Mouse (Mus musculus): Measurements from ENCODE around the gene Tmem192. TPM values are rescaled to one million over a fixed set of nuclear protein-coding genes. Genes with fewer than 3 reads are reported as not detected.
"Not testable (repeated sequence)": the region's sequence is repeated elsewhere in the genome, so short reads cannot be mapped to it uniquely, and the experiment has no call there.

Gene Tmem192
- polyA plus RNA-seq, 1 experiment, result 0.56 TPM

DNA sequence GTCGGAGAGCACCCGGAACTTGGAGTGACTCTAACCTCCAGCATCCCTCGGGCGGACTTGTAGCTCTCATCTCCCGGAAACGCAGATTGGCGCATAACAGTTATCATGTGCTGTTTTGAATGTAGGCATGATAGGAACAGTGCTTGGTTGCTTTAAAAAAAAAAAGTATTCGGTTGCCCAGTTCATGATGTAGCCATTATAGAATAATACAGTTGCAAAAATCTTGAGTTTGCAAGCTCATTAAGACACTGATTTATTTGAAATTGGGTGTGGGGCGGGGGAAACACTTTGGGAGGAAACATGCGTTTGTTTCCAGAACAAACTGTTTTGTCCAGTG, 681 bp downstream of the Tmem192 start:
- no peaks in the 10 kb centered on the region for H3K36me3 ChIP-seq (ENCODE audit: control insufficient read depth)
- peaks cover 10% of the 10 kb centered on the region for H3K27me3 ChIP-seq (ENCODE audit: control insufficient read depth)
- H3K9me3 ChIP-seq (ENCODE audit: control insufficient read depth, low read length), result peaks cover 2% of the 10 kb centered on the region
- peaks cover 21% of the 10 kb centered on the region for H3K4me1 ChIP-seq (ENCODE audit: control insufficient read depth)
- no peak for TF ChIP-seq TAL1 (IDR thresholded peaks at IDR 0.05; ENCODE audit: low read length)
- TF ChIP-seq GATA1 (IDR thresholded peaks at IDR 0.05; ENCODE audit: low read length), result no peak
- H3K4me3 ChIP-seq (replicated peaks), result peak overlapping the region; percentile 82

DNA sequence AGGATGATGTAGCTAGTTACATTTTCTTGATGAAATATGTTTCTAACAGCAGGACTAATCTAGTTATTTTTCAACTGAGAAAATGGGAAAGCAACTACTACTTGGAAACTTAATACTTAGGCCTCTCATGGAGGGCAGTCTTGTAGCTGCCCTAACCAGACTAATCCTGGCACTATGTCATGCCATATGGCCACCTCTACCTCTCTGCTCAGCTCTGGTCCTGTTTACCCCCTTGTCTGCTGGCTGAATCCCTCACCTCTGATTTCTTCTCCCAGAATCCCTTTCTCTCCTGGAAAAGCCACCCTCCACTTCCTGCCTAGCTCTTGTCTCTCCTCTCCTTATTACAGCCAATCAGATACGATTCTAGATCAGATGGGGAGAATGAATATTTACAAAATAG, 1.4 kb downstream of the Tmem192 start:
- peaks cover 4% of the 10 kb centered on the region for H3K9me3 ChIP-seq (ENCODE audit: control insufficient read depth, low read length)
- H3K36me3 ChIP-seq (ENCODE audit: control insufficient read depth), result no peaks in the 10 kb centered on the region
- TF ChIP-seq GATA1 (IDR thresholded peaks at IDR 0.05; ENCODE audit: low read length) (no peak), TAL1 (IDR thresholded peaks at IDR 0.05; ENCODE audit: low read length) (no peak)
- H3K27me3 ChIP-seq (ENCODE audit: control insufficient read depth), result peaks cover 3% of the 10 kb centered on the region
- peaks cover 21% of the 10 kb centered on the region for H3K4me1 ChIP-seq (ENCODE audit: control insufficient read depth)
- H3K4me3 ChIP-seq (replicated peaks), result no peak overlapping the region

DNA sequence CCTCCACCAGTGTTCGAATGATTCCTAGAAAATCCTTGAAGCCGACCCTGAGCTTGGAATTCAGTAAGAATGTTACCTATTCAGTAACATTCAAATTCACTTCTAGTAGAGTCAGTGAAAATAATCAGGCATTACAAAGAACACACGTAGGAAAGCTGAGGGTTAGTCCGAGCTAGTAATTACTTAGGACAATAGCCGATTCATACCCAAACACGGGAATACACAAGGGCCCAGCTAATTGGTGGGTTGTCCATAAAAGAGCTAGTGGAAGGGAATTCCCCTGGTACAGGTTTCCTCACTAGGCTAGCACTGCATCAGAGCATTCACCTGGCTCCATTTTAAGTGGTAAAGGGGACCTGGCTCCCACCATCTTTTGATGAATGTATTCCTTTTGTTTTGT, 5.1 kb downstream of the Tmem192 start:
- Histone ChIP-seq H3K9me3 (ENCODE audit: control insufficient read depth, low read length) (peaks cover 4% of the 10 kb centered on the region), H3K36me3 (ENCODE audit: control insufficient read depth) (no peaks in the 10 kb centered on the region), H3K4me1 (ENCODE audit: control insufficient read depth) (peaks cover 10% of the 10 kb centered on the region), H3K4me3 (replicated peaks) (no peak overlapping the region), H3K27me3 (ENCODE audit: control insufficient read depth) (no peaks in the 10 kb centered on the region)
- TF ChIP-seq GATA1 (IDR thresholded peaks at IDR 0.05; ENCODE audit: low read length), result no peak
- no peak for TF ChIP-seq TAL1 (IDR thresholded peaks at IDR 0.05; ENCODE audit: low read length)

DNA sequence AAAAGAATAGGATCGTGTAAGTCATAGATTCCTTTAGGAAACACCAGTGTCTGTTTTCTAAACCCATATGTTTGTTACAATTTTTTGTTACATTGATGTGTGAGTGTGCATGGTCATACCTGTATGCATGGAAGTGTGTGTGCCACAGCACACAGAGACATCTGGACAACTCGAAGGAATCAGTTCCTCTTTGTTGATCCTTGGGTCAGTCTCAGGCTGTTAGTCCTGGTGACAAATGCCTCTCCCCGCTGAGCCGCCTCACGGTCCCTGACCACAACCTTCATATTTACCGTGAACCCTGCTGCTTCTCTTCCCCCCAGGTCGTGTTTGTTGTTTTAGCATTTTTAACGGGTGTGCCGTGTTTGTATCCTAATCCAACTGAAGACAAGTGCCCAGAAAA, 12.0 kb downstream of the Tmem192 start:
- no peak for TF ChIP-seq TAL1 (IDR thresholded peaks at IDR 0.05; ENCODE audit: low read length)
- TF ChIP-seq GATA1 (IDR thresholded peaks at IDR 0.05; ENCODE audit: low read length), result no peak
- no peaks in the 10 kb centered on the region for H3K27me3 ChIP-seq (ENCODE audit: control insufficient read depth)
- H3K36me3 ChIP-seq (ENCODE audit: control insufficient read depth), result peaks cover 10% of the 10 kb centered on the region
- H3K9me3 ChIP-seq (ENCODE audit: control insufficient read depth, low read length), result peaks cover 3% of the 10 kb centered on the region; the same call in 1 of the 2 replicates
- H3K4me1 ChIP-seq (ENCODE audit: control insufficient read depth), result no peaks in the 10 kb centered on the region
- no peak overlapping the region for H3K4me3 ChIP-seq (replicated peaks)

DNA sequence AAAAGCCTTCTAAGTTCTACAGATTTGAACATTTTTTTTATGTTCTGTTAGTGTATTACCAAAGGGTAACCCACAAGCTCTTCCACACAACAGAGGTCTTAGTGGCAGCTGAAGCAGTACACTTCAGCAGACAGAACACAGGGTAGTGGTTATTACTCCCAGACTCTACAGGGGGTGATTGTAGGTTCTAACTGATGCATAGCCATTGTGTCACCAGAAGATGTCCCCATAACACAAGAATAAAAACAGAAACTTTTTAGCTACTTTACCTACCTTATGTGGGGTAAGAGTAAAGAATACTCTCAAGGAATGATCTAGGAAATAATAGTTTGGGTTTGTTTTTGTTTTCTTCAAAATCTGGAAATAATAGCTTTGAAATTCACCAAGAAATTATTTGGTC, 15.9 kb downstream of the Tmem192 start:
- Histone ChIP-seq H3K4me3 (replicated peaks) (no peak overlapping the region), H3K36me3 (ENCODE audit: control insufficient read depth) (peaks cover 16% of the 10 kb centered on the region), H3K4me1 (ENCODE audit: control insufficient read depth) (no peaks in the 10 kb centered on the region), H3K27me3 (ENCODE audit: control insufficient read depth) (no peaks in the 10 kb centered on the region), H3K9me3 (ENCODE audit: control insufficient read depth, low read length) (peaks cover 3% of the 10 kb centered on the region; the same call in 1 of the 2 replicates)
- TF ChIP-seq GATA1 (IDR thresholded peaks at IDR 0.05; ENCODE audit: low read length) (no peak), TAL1 (IDR thresholded peaks at IDR 0.05; ENCODE audit: low read length) (no peak)

DNA sequence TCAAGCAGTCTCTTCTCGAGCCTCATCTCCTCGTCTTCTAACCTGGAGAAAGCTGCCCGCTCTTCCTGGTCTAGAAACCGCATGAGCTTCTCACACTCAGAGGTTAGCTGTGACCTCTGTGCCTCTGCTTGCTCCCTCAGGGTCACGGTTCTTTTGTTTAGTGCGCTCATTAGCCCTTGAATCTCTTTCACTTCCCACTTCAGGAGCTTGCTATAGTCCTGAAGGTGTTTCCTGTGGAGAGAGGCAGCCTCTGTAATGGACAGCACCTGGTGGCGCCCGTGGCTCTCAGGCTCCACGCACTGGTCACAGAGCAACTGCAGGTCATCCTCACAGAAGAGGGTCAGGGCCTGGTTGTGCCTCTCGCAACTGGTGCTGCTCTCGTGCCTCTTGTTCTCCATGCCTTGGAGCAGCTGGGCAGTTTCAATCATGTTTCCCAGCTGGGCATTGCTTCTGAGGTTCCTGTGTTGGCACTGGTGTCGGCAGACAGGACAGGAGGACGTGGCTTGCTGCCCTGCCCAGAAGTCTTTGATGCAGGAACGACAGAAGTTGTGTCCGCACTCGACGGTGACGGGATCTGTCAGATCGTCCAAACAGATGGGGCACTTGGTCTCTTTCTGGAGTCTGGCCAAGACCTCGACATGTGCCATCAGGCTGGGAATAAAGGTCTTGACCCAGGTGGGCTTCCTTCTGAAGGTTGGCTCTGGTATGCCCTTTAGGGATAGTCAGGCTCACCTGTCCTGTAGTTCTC, 36.3 kb downstream of the Tmem192 start:
- Histone ChIP-seq H3K36me3 (ENCODE audit: control insufficient read depth) (no peaks in the 10 kb centered on the region), H3K4me1 (ENCODE audit: control insufficient read depth) (no peaks in the 10 kb centered on the region), H3K4me3 (replicated peaks) (no peak overlapping the region), H3K9me3 (ENCODE audit: control insufficient read depth, low read length) (peaks cover 2% of the 10 kb centered on the region; the same call in 1 of the 2 replicates), H3K27me3 (ENCODE audit: control insufficient read depth) (no peaks in the 10 kb centered on the region)
- TF ChIP-seq TAL1 (IDR thresholded peaks at IDR 0.05; ENCODE audit: low read length), result no peak
- TF ChIP-seq GATA1 (IDR thresholded peaks at IDR 0.05; ENCODE audit: low read length), result no peak

DNA sequence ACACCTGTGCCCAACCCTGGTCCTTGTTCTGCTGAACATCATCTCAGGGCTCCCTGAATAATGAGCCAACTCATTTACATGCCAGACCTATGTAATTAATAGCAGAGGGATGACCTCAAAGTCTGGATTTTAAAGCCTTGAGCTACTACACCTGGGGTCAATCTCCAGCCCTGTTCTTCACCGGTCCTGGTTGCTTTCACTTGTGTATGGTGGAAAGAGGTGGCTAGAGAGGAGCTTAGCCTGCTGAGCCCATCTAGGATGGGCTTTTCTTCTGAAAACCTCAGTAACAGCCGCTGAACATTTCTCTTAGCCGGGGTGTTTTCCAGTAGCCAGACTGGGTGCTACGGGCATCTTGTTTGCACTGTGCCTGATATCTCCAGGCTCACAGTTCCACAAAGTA, 40.7 kb downstream of the Tmem192 start, which contains the start of gene Trim75:
Gene Trim75, minus strand, starts transcription at position 101 of the 400 bp plus-strand sequence.
- Histone ChIP-seq H3K9me3 (ENCODE audit: control insufficient read depth, low read length) (peaks cover 8% of the 10 kb centered on the region), H3K27me3 (ENCODE audit: control insufficient read depth) (no peaks in the 10 kb centered on the region), H3K4me3 (replicated peaks) (no peak within 1 kb of the TSS), H3K36me3 (ENCODE audit: control insufficient read depth) (no peaks in the 10 kb centered on the region), H3K4me1 (ENCODE audit: control insufficient read depth) (no peaks in the 10 kb centered on the region)
- TF ChIP-seq GATA1 (IDR thresholded peaks at IDR 0.05; ENCODE audit: low read length) (no peak), TAL1 (IDR thresholded peaks at IDR 0.05; ENCODE audit: low read length) (no peak)

DNA sequence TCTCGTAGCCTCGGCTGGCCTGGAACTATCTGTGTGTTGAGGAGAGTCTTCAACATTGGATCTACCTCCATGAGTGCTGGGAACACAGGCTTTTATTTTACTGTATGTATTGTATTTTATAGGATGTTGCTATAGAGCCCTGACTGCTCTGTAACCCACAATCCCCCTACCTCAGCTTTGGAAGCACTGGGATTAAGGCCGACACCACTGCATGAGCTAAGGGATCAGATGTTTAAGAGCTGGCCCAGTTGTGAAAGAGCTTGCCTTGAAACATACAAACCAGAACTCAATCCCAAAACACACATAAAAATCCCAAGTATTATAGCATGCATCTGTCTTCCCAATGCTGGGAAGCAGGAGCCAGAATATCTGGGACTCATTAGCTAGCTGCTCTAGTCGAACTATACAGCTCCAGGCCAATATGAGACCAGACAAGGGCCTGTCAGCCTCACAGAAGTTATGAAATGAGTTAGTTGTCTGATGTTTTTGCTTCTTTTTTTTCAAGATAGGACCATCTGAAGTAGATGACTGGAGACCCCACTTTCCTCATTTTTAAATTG, 51.9 kb downstream of the Tmem192 start:
- Histone ChIP-seq H3K9me3 (ENCODE audit: control insufficient read depth, low read length) (peaks cover 5% of the 10 kb centered on the region), H3K27me3 (ENCODE audit: control insufficient read depth) (no peaks in the 10 kb centered on the region), H3K4me1 (ENCODE audit: control insufficient read depth) (no peaks in the 10 kb centered on the region), H3K36me3 (ENCODE audit: control insufficient read depth) (no peaks in the 10 kb centered on the region), H3K4me3 (replicated peaks) (no peak overlapping the region)
- TF ChIP-seq GATA1 (IDR thresholded peaks at IDR 0.05; ENCODE audit: low read length) (no peak), TAL1 (IDR thresholded peaks at IDR 0.05; ENCODE audit: low read length) (no peak)

DNA sequence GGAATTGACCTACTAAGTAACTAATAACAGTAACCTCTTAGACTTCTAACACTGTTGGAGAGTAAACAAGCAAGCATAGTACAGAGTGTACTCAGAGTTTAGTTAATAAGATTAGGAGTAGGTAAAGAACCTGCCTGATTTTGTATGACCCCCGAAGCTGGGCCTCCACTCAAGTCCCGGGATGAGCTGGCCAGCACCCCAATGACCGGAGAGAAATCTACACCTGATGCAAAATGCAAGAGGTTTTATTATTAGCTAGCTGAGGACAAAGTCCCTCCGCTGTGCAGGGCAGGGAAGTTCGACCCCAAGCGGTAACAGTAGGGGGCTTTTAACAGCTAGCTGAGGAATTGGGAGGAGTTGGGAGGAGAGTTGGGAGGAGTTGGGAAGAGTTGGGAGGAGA, 60.6 kb downstream of the Tmem192 start:
- not testable (repeated sequence) for H3K4me3 ChIP-seq (replicated peaks); H3K4me1 ChIP-seq (ENCODE audit: control insufficient read depth); H3K36me3 ChIP-seq (ENCODE audit: control insufficient read depth); H3K9me3 ChIP-seq (ENCODE audit: control insufficient read depth, low read length); H3K27me3 ChIP-seq (ENCODE audit: control insufficient read depth)

Measured in erythroblast, embryonic 14.5 days (primary cell).